Mouse (Mus musculus) ES-CJ7 (cell line): ENCODE data around the gene Myh9.

ENCODE experiments used
- DNase-seq: peaks from one replicate; pipeline ENCODE4 v3.0.0; 2011; ENCODE audit warnings: low read depth, low spot score

Gene Myh9

GRCm38 (mm10) chr15:77790656-77791405, 51.1 kb downstream of the Myh9 start:
- DNase-seq, result peak; percentile 30

GRCm38 (mm10) chr15:77789186-77789585, 52.8 kb downstream of the Myh9 start:
- no peak for DNase-seq

- DNase-seq, result no peak
These were observed 53.6 kb downstream of the Myh9 start for GRCm38 (mm10) chr15:77788356-77788755.

- DNase-seq, result no peak
These were observed 56.2 kb downstream of the Myh9 start for GRCm38 (mm10) chr15:77785807-77786206.

GRCm38 (mm10) chr15:77784039-77784824, 57.7 kb downstream of the Myh9 start:
- DNase-seq, result no peak

- peak; percentile 63 for DNase-seq
These were observed 59.4 kb downstream of the Myh9 start for GRCm38 (mm10) chr15:77782449-77783014.

GRCm38 (mm10) chr15:77775186-77775963, 66.6 kb downstream of the Myh9 start:
- peak; percentile 90 for DNase-seq

GRCm38 (mm10) chr15:77774303-77774702, 67.7 kb downstream of the Myh9 start:
- DNase-seq, result no peak

GRCm38 (mm10) chr15:77773099-77773915, 68.7 kb downstream of the Myh9 start:
- DNase-seq, result no peak

- DNase-seq, result no peak
These were observed 71.0 kb downstream of the Myh9 start for GRCm38 (mm10) chr15:77770942-77771341.

- no peak for DNase-seq
These were observed 71.6 kb downstream of the Myh9 start for GRCm38 (mm10) chr15:77770341-77770740.

- no peak for DNase-seq
These were observed 75.0 kb downstream of the Myh9 start for GRCm38 (mm10) chr15:77766981-77767380.

- DNase-seq, result no peak
These were observed 76.4 kb downstream of the Myh9 start for GRCm38 (mm10) chr15:77765484-77766093.

GRCm38 (mm10) chr15:77764391-77765006, 77.5 kb downstream of the Myh9 start:
- no peak for DNase-seq

GRCm38 (mm10) chr15:77763702-77764101, 78.3 kb downstream of the Myh9 start:
- no peak for DNase-seq

GRCm38 (mm10) chr15:77763050-77763449, 78.9 kb downstream of the Myh9 start:
- no peak for DNase-seq

- DNase-seq, result peak; percentile 80
These were observed 80.2 kb downstream of the Myh9 start for GRCm38 (mm10) chr15:77761561-77762380.

- DNase-seq, result no peak
These were observed 80.9 kb downstream of the Myh9 start for GRCm38 (mm10) chr15:77761083-77761482.

- no peak for DNase-seq
These were observed 81.9 kb downstream of the Myh9 start for GRCm38 (mm10) chr15:77760037-77760436.
